Mouse (Mus musculus): ENCODE data around the gene Gpr176. TPM values are rescaled to one million over a fixed set of nuclear protein-coding genes. Genes with fewer than 3 reads are reported as not detected.
"Not testable (repeated sequence)": the region's sequence is repeated elsewhere in the genome, so short reads cannot be mapped to it uniquely, and the experiment has no call there.

Gene Gpr176
- polyA plus RNA-seq, 1 experiment from 2014 or later, result 0.66 TPM

GRCm38 (mm10) chr2:118293583-118293982 is 79.6 kb downstream of the Gpr176 start:
- 76% methylated on average over 5 of the region's 5 CpGs for WGBS (ENCODE audit: insufficient replicate concordance)
- Histone ChIP-seq H3K27me3 (replicated peaks) (no peaks in the 10 kb centered on the region), H3K27ac (no peak overlapping the region), H3K9me3 (replicated peaks) (0 out of 2 replicates have a peak, but pooled peaks cover 3% of the 10 kb centered on the region), H3K4me2 (no peak overlapping the region), H3K9ac (no peak overlapping the region), H3K36me3 (no peaks in the 10 kb centered on the region), H3K4me1 (no peaks in the 10 kb centered on the region), H3K4me3 (no peak overlapping the region)
- no peak for ATAC-seq

- not testable (repeated sequence) for H3K9me3 ChIP-seq (replicated peaks); H3K27me3 ChIP-seq (replicated peaks); H3K9ac ChIP-seq; ATAC-seq; H3K36me3 ChIP-seq; H3K4me1 ChIP-seq; H3K27ac ChIP-seq; H3K4me3 ChIP-seq; H3K4me2 ChIP-seq
- WGBS (ENCODE audit: insufficient replicate concordance), result 71% methylated on average over 7 of the region's 7 CpGs
Observed at GRCm38 (mm10) chr2:118289066-118289460, 84.2 kb downstream of the Gpr176 start.

- Histone ChIP-seq H3K4me3 (no peak overlapping the region), H3K4me2 (no peak overlapping the region), H3K9ac (no peak overlapping the region), H3K4me1 (no peaks in the 10 kb centered on the region), H3K9me3 (replicated peaks) (0 out of 2 replicates have a peak, but pooled peaks cover 3% of the 10 kb centered on the region), H3K36me3 (no peaks in the 10 kb centered on the region), H3K27ac (no peak overlapping the region), H3K27me3 (replicated peaks) (no peaks in the 10 kb centered on the region)
- WGBS (ENCODE audit: insufficient replicate concordance), result 72% methylated on average over 9 of the region's 9 CpGs
- ATAC-seq, result no peak
Observed at GRCm38 (mm10) chr2:118288326-118289065, 84.7 kb downstream of the Gpr176 start.

- Histone ChIP-seq H3K4me3 (no peak overlapping the region), H3K36me3 (no peaks in the 10 kb centered on the region), H3K4me1 (no peaks in the 10 kb centered on the region), H3K27ac (no peak overlapping the region), H3K4me2 (no peak overlapping the region), H3K9me3 (replicated peaks) (0 out of 2 replicates have a peak, but pooled peaks cover 3% of the 10 kb centered on the region), H3K9ac (no peak overlapping the region), H3K27me3 (replicated peaks) (no peaks in the 10 kb centered on the region)
- ATAC-seq, result no peak
- WGBS (ENCODE audit: insufficient replicate concordance), result 70% methylated on average over 4 of the region's 4 CpGs
Observed at GRCm38 (mm10) chr2:118287678-118288077, 85.5 kb downstream of the Gpr176 start.

GRCm38 (mm10) chr2:118282467-118282866 is 90.8 kb downstream of the Gpr176 start:
- H3K27me3 ChIP-seq (replicated peaks), result no peaks in the 10 kb centered on the region
- no peak overlapping the region for H3K27ac ChIP-seq
- WGBS (ENCODE audit: insufficient replicate concordance), result 60% methylated on average over 3 of the region's 3 CpGs
- no peaks in the 10 kb centered on the region for H3K9me3 ChIP-seq (replicated peaks)
- no peaks in the 10 kb centered on the region for H3K4me1 ChIP-seq
- no peaks in the 10 kb centered on the region for H3K36me3 ChIP-seq
- no peak for ATAC-seq
- no peak overlapping the region for H3K4me3 ChIP-seq
- no peak overlapping the region for H3K9ac ChIP-seq
- H3K4me2 ChIP-seq, result no peak overlapping the region

GRCm38 (mm10) chr2:118278249-118278648 is 95.0 kb downstream of the Gpr176 start:
- Histone ChIP-seq H3K4me2 (no peak overlapping the region), H3K36me3 (no peaks in the 10 kb centered on the region), H3K27me3 (replicated peaks) (no peaks in the 10 kb centered on the region), H3K4me1 (no peaks in the 10 kb centered on the region), H3K9ac (no peak overlapping the region), H3K27ac (no peak overlapping the region), H3K4me3 (no peak overlapping the region), H3K9me3 (replicated peaks) (no peaks in the 10 kb centered on the region)
- no peak for ATAC-seq
- 76% methylated on average over 8 of the region's 8 CpGs for WGBS (ENCODE audit: insufficient replicate concordance)

GRCm38 (mm10) chr2:118271606-118272005 is 101.6 kb downstream of the Gpr176 start:
- Histone ChIP-seq H3K4me3 (no peak overlapping the region), H3K9ac (no peak overlapping the region), H3K27ac (no peak overlapping the region), H3K4me1 (no peaks in the 10 kb centered on the region), H3K4me2 (no peak overlapping the region), H3K36me3 (no peaks in the 10 kb centered on the region), H3K27me3 (replicated peaks) (no peaks in the 10 kb centered on the region), H3K9me3 (replicated peaks) (no peaks in the 10 kb centered on the region)
- ATAC-seq, result no peak
- WGBS (ENCODE audit: insufficient replicate concordance), result 80% methylated on average over 10 of the region's 10 CpGs

- Histone ChIP-seq H3K27me3 (replicated peaks) (no peaks in the 10 kb centered on the region), H3K4me2 (no peak overlapping the region), H3K4me3 (no peak overlapping the region), H3K9me3 (replicated peaks) (no peaks in the 10 kb centered on the region), H3K27ac (no peak overlapping the region), H3K4me1 (no peaks in the 10 kb centered on the region), H3K36me3 (no peaks in the 10 kb centered on the region), H3K9ac (no peak overlapping the region)
- ATAC-seq, result no peak
- 83% methylated on average over 14 of the region's 14 CpGs for WGBS (ENCODE audit: insufficient replicate concordance)
Observed at GRCm38 (mm10) chr2:118270213-118270612, 103.0 kb downstream of the Gpr176 start.

- H3K36me3 ChIP-seq, result no peaks in the 10 kb centered on the region
- H3K27me3 ChIP-seq (replicated peaks), result no peaks in the 10 kb centered on the region
- no peaks in the 10 kb centered on the region for H3K9me3 ChIP-seq (replicated peaks)
- no peak overlapping the region for H3K9ac ChIP-seq
- H3K4me2 ChIP-seq, result no peak overlapping the region
- no peaks in the 10 kb centered on the region for H3K4me1 ChIP-seq
- no peak overlapping the region for H3K4me3 ChIP-seq
- H3K27ac ChIP-seq, result no peak overlapping the region
- WGBS (ENCODE audit: insufficient replicate concordance), result 31% methylated on average over 2 of the region's 2 CpGs
- ATAC-seq, result no peak
Observed at GRCm38 (mm10) chr2:118263914-118264201, 109.4 kb downstream of the Gpr176 start.

GRCm38 (mm10) chr2:118263151-118263913 is 109.9 kb downstream of the Gpr176 start:
- H3K27me3 ChIP-seq (replicated peaks), result no peaks in the 10 kb centered on the region
- no peak overlapping the region for H3K4me2 ChIP-seq
- no peaks in the 10 kb centered on the region for H3K36me3 ChIP-seq
- no peak overlapping the region for H3K9ac ChIP-seq
- H3K4me3 ChIP-seq, result no peak overlapping the region
- no peak for ATAC-seq
- H3K9me3 ChIP-seq (replicated peaks), result no peaks in the 10 kb centered on the region
- no peak overlapping the region for H3K27ac ChIP-seq
- no peaks in the 10 kb centered on the region for H3K4me1 ChIP-seq
- WGBS (ENCODE audit: insufficient replicate concordance), result 15% methylated on average over 8 of the region's 8 CpGs

GRCm38 (mm10) chr2:118262673-118263072 is 110.5 kb downstream of the Gpr176 start:
- no peak for ATAC-seq
- Histone ChIP-seq H3K27ac (no peak overlapping the region), H3K27me3 (replicated peaks) (no peaks in the 10 kb centered on the region), H3K4me3 (no peak overlapping the region), H3K36me3 (no peaks in the 10 kb centered on the region), H3K4me2 (no peak overlapping the region), H3K9ac (no peak overlapping the region), H3K9me3 (replicated peaks) (no peaks in the 10 kb centered on the region), H3K4me1 (no peaks in the 10 kb centered on the region)
- WGBS (ENCODE audit: insufficient replicate concordance), result 42% methylated on average over 8 of the region's 8 CpGs

GRCm38 (mm10) chr2:118259746-118260145 is 113.5 kb downstream of the Gpr176 start:
- Histone ChIP-seq H3K36me3 (no peaks in the 10 kb centered on the region), H3K9me3 (replicated peaks) (no peaks in the 10 kb centered on the region)
- WGBS (ENCODE audit: insufficient replicate concordance), result 69% methylated on average over 5 of the region's 5 CpGs

More at GRCm38 (mm10) chr2:118259746-118260145, 113.5 kb downstream of the Gpr176 start:
- Histone ChIP-seq H3K4me1 (peaks cover 6% of the 10 kb centered on the region; the same call in 1 of the 2 replicates), H3K4me2 (no peak overlapping the region), H3K27ac (no peak overlapping the region), H3K27me3 (replicated peaks) (no peaks in the 10 kb centered on the region), H3K9ac (no peak overlapping the region), H3K4me3 (no peak overlapping the region)
- ATAC-seq, result no peak

Data from liver, embryonic 12.5 days (tissue).